Mouse (Mus musculus) G1E-ER4 (cell line): ENCODE data around the gene Ap4e1. TPM values are rescaled to one million over a fixed set of nuclear protein-coding genes. Genes with fewer than 3 reads are reported as not detected.

Source experiments
- GATA1 ChIP-seq: IDR thresholded peaks from one replicate; pipeline ENCODE4 v1.8.0; 2012; ENCODE audit warnings: low read length, inconsistent platforms
- polyA plus RNA-seq: library from polyadenylated mRNA; stranded (reverse); fragments of >175 nt; gene quantifications from 2 replicates; pipeline ENCODE4 v1.2.3, GENCODE M21; 2012

Ap4e1 gene
- polyA plus RNA-seq, 1 experiment = 5.6 TPM

- no peak for TF ChIP-seq GATA1
These were observed 53.0 kb downstream of the Ap4e1 start for GRCm38 (mm10) chr2:127061471-127061870.

- TF ChIP-seq GATA1 = no peak
These were observed 60.3 kb downstream of the Ap4e1 start for GRCm38 (mm10) chr2:127068806-127069205.

- TF ChIP-seq GATA1 = no peak
These were observed 61.4 kb downstream of the Ap4e1 start for GRCm38 (mm10) chr2:127069781-127070434.

DNA sequence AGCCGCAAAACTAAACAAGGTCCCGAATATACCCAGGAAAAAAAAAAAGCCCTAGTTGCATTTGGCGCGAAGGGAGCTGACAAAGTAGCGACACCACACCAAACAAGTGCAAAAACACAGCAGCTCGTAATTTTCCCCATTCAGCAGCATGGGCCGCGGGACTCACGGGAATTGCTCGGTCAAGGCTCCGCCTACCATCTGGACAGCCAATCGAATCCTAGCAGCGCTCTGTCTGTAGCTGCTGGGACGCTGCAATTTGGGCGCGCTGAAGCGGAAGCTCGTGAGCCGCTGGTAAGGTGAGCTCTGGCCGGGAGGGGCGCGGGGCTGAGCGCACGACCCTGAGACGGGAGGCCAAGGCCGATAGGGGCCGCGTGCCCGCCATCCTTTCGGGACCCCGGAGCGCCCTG is 61.9 kb downstream of the Ap4e1 start, which contains the start of gene Blvra:
Blvra (plus strand) TSS at position 231 of the 407 bp plus-strand sequence.
- no peak for TF ChIP-seq GATA1

- no peak for TF ChIP-seq GATA1
These were observed 62.4 kb downstream of the Ap4e1 start for GRCm38 (mm10) chr2:127070879-127071278.

DNA sequence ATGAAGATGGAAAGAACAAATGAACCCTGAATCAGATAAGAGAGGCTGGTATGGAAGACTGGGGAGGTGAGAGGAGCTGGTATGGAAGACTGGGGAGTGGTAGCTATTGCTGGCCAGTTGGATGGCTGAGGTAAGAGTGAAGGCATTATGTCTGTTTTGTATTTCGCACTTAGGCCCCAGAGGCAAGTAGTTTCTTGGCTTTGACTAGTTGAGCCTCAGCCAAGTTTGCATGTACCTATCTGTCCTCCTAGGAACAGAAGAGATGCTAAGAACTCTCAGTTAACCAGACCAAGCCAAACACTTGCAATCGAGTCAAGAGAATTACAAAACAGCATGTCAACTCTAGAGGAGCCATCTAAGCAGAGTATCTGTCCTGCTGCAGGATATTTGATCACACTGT is 65.6 kb downstream of the Ap4e1 start:
- no peak for TF ChIP-seq GATA1

DNA sequence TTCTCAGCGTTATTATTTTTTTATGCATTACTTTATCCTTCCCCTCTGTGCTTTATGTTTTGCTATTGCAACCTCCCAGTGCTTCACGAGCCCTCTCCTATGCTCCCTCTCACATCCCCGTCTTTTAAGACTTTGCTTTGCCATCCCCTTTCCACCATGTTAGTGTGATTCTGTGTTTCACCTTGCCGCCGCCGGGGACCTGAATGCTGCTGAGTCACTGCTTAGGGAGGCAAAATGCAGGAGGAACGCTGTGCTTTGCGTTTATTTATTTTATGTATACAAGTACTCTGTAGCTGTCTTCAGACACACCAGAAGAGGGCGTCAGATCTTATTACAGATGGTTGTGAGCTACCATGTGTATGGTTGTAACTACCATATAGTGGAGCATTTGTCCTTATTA is 69.1 kb downstream of the Ap4e1 start:
- TF ChIP-seq GATA1 = no peak

GRCm38 (mm10) chr2:127079881-127080590 is 71.5 kb downstream of the Ap4e1 start:
- TF ChIP-seq GATA1 = no peak

GRCm38 (mm10) chr2:127080591-127081218 is 72.2 kb downstream of the Ap4e1 start:
- TF ChIP-seq GATA1 = no peak

DNA sequence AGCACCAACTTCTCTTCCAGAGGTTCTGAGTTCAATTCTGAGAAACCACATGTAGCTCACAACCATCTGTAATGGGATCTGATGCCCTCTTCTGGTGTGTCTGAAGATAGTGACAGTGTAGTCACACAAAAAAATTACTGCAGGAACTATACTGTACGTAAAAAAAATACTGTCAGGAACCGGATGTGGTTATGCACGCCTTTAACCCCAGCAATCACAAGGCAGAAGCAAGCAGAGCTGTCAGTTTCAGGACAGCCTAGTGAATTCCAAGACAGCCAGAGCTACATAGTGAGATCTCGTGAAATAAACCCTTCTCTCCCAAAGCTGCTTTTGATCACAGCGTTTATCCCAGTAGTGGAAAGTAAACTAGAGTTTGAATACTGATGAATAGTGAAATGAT is 77.7 kb downstream of the Ap4e1 start:
- TF ChIP-seq GATA1 = no peak

GRCm38 (mm10) chr2:127092000-127092399 is 83.5 kb downstream of the Ap4e1 start:
- no peak for TF ChIP-seq GATA1

GRCm38 (mm10) chr2:127108986-127109385 is 100.5 kb downstream of the Ap4e1 start:
- no peak for TF ChIP-seq GATA1

Other genes with a start within 250 kb of the Ap4e1 start
- 0.22 and 0.23 TPM in 2 replicates for gene Usp50, start 225.2 kb upstream of the Ap4e1 start, polyA plus RNA-seq
- 10.0 and 15.3 TPM in 2 replicates for gene Trpm7, start 132.5 kb upstream of the Ap4e1 start, polyA plus RNA-seq
- 3.3 and 5.0 TPM in 2 replicates for gene Sppl2a, start 75.5 kb upstream of the Ap4e1 start, polyA plus RNA-seq
- 1.5 and 2.7 TPM in 2 replicates for gene Blvra, start 61.9 kb downstream of the Ap4e1 start, polyA plus RNA-seq
- gene Ncaph, start 125.2 kb downstream of the Ap4e1 start, polyA plus RNA-seq = 11.4 and 17.9 TPM in 2 replicates
- gene Itpripl1, start 134.7 kb downstream of the Ap4e1 start, polyA plus RNA-seq = 6.2 and 6.4 TPM in 2 replicates
- 0.03 and 0.09 TPM in 2 replicates for gene 1810024B03Rik, start 199.6 kb downstream of the Ap4e1 start, polyA plus RNA-seq
- gene Snrnp200, start 199.7 kb downstream of the Ap4e1 start, polyA plus RNA-seq = 19.7 and 31.8 TPM in 2 replicates
- 21.5 and 21.8 TPM in 2 replicates for gene Ciao1, start 239.1 kb downstream of the Ap4e1 start, polyA plus RNA-seq
- gene Tmem127, start 239.2 kb downstream of the Ap4e1 start, polyA plus RNA-seq = 26.4 and 30.3 TPM in 2 replicates